Mouse (Mus musculus): ENCODE results near the gene Vmn1r232. TPM values are rescaled to one million over a fixed set of nuclear protein-coding genes. Genes with fewer than 3 reads are reported as not detected.

Vmn1r232 gene
- total RNA-seq (2021): not detected

DNA sequence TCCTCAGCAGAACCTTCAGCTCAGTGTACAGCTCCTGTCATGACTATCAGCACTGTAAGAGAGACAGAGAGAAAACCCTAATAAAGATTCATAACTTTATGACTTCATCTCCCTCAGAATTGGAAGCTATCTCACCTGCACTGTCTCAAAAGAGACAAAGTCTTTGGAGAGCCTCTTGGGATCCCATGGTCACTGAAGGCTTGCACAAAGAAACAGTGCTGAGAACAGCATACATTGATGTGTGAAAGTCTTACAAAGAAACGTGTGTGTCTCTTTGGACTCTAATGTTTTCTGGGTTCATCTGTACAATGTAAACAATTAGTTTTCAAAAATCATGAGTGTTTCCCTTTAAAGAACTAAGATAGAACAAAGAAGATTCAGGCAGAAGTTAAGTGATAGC is at the start of gene Vmn1r232:
TSS of gene Vmn1r232 (minus strand) at position 101 of the 400 bp plus-strand sequence.
- intact Hi-C loops (cut with DNase I): no loop called here

GRCm38 (mm10) chr17:20966681-20967080 is 47.2 kb upstream of the Vmn1r232 start:
- DNase-seq (ENCODE audit: low spot score): no peak
- intact Hi-C loops (cut with DNase I): no loop called here

More for the DNA sequence above, at the start of gene Vmn1r232:
- no peak for DNase-seq (ENCODE audit: low spot score)

GRCm38 (mm10) chr17:20965421-20965820 is 45.9 kb upstream of the Vmn1r232 start:
- intact Hi-C loops (cut with DNase I): no loop called here
- no peak for DNase-seq (ENCODE audit: low spot score)

DNA sequence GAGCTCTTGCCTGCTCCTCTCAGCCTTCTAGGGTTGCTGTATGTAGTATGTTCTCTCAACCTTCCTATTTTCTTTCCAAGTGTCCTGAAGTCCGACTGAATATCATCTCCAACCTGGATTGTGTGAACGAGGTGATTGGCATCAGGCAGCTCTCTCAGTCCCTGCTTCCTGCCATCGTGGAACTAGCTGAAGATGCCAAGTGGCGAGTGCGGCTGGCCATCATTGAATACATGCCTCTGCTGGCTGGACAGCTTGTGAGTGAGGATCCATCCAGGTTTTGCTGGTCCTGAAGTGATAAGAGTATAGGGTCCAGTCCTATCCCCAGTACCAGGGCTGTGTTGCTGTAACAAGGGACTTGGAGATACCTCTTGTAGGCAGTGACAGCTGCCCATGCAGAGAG is 40.9 kb upstream of the Vmn1r232 start:
- intact Hi-C loops (cut with DNase I): no loop called here

DNA sequence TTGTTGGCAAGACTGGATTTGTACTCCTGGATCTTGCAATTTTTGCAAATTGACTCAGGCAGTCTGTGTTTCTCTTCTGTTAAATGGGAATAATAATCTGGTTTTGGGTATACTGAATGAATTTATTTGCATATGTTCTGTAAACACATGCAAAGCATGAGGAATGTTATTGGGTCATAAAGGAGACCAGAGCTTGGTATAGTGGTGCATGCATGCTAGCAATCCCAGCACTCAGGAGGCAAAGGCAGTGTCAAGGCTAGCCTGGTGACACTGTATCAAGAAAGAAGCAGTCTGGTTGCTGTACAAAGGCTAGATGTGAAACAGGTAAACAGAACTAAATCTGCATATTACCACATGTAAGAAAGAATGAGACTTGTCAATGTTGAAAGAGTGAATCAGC is 27.1 kb upstream of the Vmn1r232 start:
- DNase-seq (ENCODE audit: low spot score): no peak
- intact Hi-C loops (cut with DNase I): loop anchor here (10.0 kb wide), 3 partner anchors 588 to 1478 kb away; partner anchors contain the start of genes Zfp52 and Zfp946

More for the DNA sequence above, 40.9 kb upstream of the Vmn1r232 start:
- no peak for DNase-seq (ENCODE audit: low spot score)

- intact Hi-C loops (cut with DNase I): loop anchor here (10.0 kb wide), 3 partner anchors 589 to 1479 kb away; partner anchors contain the start of genes Zfp52 and Zfp946
- no peak for DNase-seq (ENCODE audit: low spot score)
These were observed 26.6 kb upstream of the Vmn1r232 start for GRCm38 (mm10) chr17:20946026-20946565.

GRCm38 (mm10) chr17:20944985-20945891 is 25.7 kb upstream of the Vmn1r232 start, which contains the start of gene Ppp2r1a:
TSS of gene Ppp2r1a (plus strand) at chr17:20945311.
- DNase-seq (ENCODE audit: low spot score): peak; percentile 98
- intact Hi-C loops (cut with DNase I): loop anchor here (10.0 kb wide), 3 partner anchors 590 to 1480 kb away; partner anchors contain the start of genes Zfp52 and Zfp946

DNA sequence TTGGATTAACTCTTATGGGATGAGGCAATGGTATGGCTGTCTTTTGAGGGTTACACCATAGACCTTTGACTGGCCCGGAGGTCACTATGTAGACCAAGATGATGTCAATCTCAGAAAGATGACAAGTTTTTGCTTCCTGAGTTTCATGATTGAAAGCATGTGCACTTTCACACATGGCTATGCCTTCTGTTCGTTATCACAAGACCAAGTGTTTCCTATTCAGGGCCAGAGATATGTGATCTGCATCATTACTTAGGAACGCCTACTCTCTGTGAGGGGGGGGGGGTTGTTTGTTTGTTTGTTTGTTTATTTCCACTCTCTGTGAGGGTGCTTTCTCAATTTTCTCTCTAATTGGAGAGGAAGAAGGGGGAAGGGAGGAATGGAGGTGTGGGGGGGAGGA is 24.7 kb upstream of the Vmn1r232 start:
- intact Hi-C loops (cut with DNase I): loop anchor here (10.0 kb wide), 3 partner anchors 591 to 1481 kb away; partner anchors contain the start of genes Zfp52 and Zfp946
- no peak for DNase-seq (ENCODE audit: low spot score)

DNA sequence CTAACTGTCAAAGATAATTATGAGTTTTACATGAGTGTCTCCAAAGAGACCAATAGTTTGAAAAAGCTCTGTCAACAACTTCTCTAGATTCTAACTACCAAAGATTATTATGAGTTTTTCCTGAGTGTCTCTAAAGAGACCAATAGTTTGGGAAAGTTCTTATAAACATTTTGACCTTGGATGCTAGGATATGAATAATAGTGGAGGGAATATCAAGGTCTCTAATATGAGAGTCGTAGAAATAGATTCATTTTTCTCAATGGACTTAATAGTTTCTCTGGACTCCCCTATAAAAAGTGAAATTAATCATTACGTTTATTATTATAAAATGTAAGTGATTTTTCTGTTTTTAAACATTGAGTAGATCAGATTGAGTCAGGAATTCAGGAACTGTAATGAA is 14.5 kb downstream of the Vmn1r232 start, which contains the start of gene Vmn1r231:
TSS of gene Vmn1r231 (minus strand) at position 101 of the 400 bp plus-strand sequence.
- DNase-seq (ENCODE audit: low spot score): no peak
- intact Hi-C loops (cut with DNase I): no loop called here

Other genes starting within 250 kb of the Vmn1r232 start
- not detected for gene Vmn1r226, start 236.9 kb downstream of the Vmn1r232 start, total RNA-seq (2021)
- not detected for gene Vmn1r227, start 189.9 kb downstream of the Vmn1r232 start, total RNA-seq (2021)
- not detected for gene Vmn1r228, start 133.6 kb downstream of the Vmn1r232 start, total RNA-seq (2021)
- not detected for gene Vmn1r229, start 108.2 kb downstream of the Vmn1r232 start, total RNA-seq (2021)
- gene Vmn1r230, start 79.3 kb downstream of the Vmn1r232 start, total RNA-seq (2021): not detected
- gene Vmn1r231, start 14.6 kb downstream of the Vmn1r232 start, total RNA-seq (2021): not detected
- gene Ppp2r1a, start 25.6 kb upstream of the Vmn1r232 start, total RNA-seq (2021): 100 to 1,000 TPM; 186 to 216 TPM
- not detected for gene Vmn1r233, start 76.8 kb upstream of the Vmn1r232 start, total RNA-seq (2021)
- 10 to 100 TPM; 11.0 to 11.5 TPM for gene Zfp160, start 89.2 kb upstream of the Vmn1r232 start, total RNA-seq (2021)